Mouse (Mus musculus) olfactory bulb, adult 2 months (tissue): ENCODE results near the gene Ube2n.

Source experiments
- CTCF ChIP-seq: fragments of 200-500 bp; IDR thresholded peaks from 2 replicates; pipeline ENCODE4 v1.5.1; 2012; ENCODE audit warnings: low read depth, mild to moderate bottlenecking, low read length, moderate library complexity; ENCODE audit not compliant: insufficient read depth
- POLR2A ChIP-seq: fragments of 200-500 bp; IDR thresholded peaks from 2 replicates; pipeline ENCODE4 v1.6.1; 2012; ENCODE audit warnings: mild to moderate bottlenecking, low read depth, low read length, moderate library complexity; ENCODE audit not compliant: insufficient read depth

DNA sequence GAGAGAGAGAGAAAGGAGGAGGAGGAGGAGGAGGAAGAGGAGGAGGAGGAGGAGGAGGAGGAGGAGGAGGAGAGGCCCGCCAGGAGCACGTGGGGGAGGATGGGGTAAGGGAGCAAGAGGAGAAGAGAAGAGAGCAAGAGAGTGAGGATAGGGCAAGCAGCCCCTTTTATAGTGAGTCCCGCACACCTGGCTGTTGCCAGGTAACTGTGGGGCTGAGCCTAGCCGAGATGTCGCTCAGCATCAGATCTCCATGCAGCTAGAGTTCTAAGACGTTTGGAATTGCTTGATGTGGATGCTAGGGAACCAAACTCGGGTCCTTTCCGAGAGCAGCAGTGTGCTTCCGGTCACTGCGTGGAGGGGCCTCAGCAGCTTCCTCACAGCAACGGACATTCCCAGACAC, 79.5 kb downstream of the Ube2n start:
- no peak for TF ChIP-seq CTCF
- TF ChIP-seq POLR2A, result no peak
